Mouse (Mus musculus) c-Kit-positive CD71-positive TER-119-negative erythroid progenitor cells, embryonic 14.5 days (primary cell): ENCODE results near the gene Olfr605.
"Not testable (repeated sequence)": the region's sequence is repeated elsewhere in the genome, so short reads cannot be mapped to it uniquely, and the experiment has no call there.

Experiments used
- DNase-seq: peaks from one replicate; pipeline ENCODE4 v3.0.0-alpha.2; 2013; ENCODE audit warnings: low read depth

Gene Olfr605

DNA sequence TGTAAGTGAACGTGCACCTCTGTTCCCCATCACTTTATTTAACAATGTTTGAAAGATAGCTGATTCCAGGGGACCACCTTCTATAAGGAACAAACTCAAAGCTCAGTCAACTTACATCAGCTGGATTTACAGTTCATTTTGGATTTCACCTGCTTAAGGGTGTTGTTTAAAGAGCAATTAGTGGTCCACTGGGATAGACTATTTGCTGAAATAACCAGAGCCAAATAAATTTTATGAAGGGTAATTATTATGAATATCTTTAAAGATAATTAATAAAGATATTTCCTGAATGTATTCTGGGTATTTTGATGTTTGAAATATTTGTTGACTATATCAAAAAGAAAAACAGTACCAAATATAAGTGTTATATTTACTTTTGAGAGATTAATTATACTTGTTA is at the start of gene Olfr605:
TSS of gene Olfr605 (minus strand) at position 101 of the 400 bp plus-strand sequence.
- no peak for DNase-seq

DNA sequence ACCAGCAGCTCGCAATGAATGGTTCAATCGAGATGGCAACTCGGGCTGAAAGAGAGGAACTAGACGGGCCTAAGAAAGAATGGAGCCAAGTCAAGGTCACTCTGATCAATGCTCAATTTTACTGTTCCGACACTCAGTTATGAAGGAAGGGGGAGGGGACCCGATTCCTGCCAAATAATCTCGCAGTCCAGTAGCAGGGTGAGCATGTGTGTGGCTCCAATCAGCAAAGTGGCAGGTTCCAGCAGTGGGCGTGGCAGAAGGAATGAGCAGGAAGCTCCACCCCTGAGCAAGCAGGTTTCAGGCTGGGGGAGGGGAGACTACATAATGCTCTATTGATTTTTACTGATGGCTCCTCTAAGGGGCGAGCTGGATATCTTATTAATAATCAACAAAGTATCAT is 31.9 kb upstream of the Olfr605 start:
- not testable (repeated sequence) for DNase-seq

- no peak for DNase-seq
These were observed 24.3 kb upstream of the Olfr605 start, which contains the start of gene Olfr608 for GRCm38 (mm10) chr7:103469577-103469976. Gene Olfr608, plus strand, starts transcription at chr7:103469877.

- no peak for DNase-seq
These were observed 15.4 kb upstream of the Olfr605 start for GRCm38 (mm10) chr7:103460590-103460989.

DNA sequence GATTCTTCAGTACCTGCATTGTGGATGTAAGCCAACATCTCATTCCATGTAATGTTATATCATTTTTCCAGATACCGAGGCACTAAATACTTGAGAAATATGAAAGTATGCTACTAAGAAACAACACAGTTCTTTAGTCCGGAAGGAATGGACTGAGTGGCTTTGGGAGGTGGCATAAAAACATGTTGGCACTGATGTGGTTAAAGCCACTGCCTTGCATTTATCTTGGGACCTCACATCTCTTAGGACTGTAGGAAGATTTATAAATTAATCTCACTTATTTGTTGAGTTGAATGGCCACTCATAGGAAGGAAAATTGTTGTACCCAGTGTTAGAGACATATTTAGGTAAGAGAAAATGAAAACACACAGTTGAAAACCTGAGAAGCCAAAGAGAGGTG is 3.5 kb upstream of the Olfr605 start, which contains the start of gene Olfr606:
TSS of gene Olfr606 (plus strand) at position 301 of the 400 bp plus-strand sequence.
- DNase-seq: no peak

- not testable (repeated sequence) for DNase-seq
These were observed 30.5 kb downstream of the Olfr605 start, which contains the start of gene Usp17lc for GRCm38 (mm10) chr7:103414772-103415171. Gene Usp17lc, plus strand, starts transcription at chr7:103415072.

GRCm38 (mm10) chr7:103406521-103407055 is 38.7 kb downstream of the Olfr605 start:
- not testable (repeated sequence) for DNase-seq

DNA sequence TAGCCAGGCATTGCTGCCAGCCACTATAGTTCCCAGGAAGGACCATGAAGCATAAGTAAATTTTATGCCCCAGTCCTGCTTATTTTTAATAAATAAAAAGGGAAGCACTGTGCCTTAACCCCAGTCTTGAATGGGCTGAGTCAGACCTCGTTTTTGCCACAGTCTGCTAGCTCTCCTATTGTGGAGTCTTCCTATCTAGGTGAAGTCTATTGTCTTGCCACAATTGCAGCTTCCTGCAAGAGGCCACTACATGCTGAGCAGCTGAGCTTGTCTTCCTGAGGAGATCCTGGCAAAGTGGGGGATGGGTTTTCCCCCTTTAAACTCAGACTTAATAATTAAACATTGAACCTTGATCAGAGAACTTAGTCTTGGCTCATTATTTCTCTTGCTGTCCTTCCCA is 46.3 kb downstream of the Olfr605 start:
- DNase-seq: no peak

DNA sequence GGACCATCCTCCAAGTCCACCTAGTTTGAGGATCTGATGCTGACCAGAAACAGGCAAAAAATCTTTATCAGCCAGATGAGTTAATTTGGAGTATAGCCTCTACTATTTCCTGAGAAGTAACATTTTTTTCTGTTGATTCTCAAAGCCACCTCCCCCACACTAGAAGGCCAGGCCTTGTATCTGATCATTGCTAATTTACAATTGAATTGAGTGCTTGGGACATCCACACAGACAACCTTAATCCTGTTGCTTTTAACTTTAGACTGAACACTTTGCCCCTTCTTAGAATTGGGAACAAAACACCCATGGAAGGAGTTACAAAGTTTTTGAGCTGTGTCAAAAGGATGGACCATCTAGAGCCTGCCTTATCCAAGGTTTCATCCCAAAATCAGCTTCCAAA is 47.5 kb downstream of the Olfr605 start:
- no peak for DNase-seq
